Mouse (Mus musculus) heart, embryonic 14.5 days (tissue): ENCODE measurements around the gene Atp6v0e. TPM values are rescaled to one million over a fixed set of nuclear protein-coding genes. Genes with fewer than 3 reads are reported as not detected.

Source experiments
- ATAC-seq: fragments of 200-750 bp; cut with Nextera tagmentation; 2 replicates; pipeline ENCODE4 v1.8.0; 2017; ENCODE audit warnings: low read depth, moderate TSS enrichment; ENCODE audit not compliant: insufficient number of reproducible peaks, insufficient read depth, low FRiP score
- H3K27ac ChIP-seq, 2 experiments: fragments of 200-500 bp in 1 of 2; fragments of 300-500 bp in 1 of 2; sonication (generic) in 1 of 2; replicated peaks in 1 of 2; 2 replicates each; pipeline ENCODE4 v1.5.1; 2012 to 2014; ENCODE audit warnings: low read depth in 2 of 2, low read length in 2 of 2, control low read depth in 1 of 2, mild to moderate bottlenecking in 1 of 2, mixed read lengths in 1 of 2; ENCODE audit not compliant: control insufficient read depth in 1 of 2, insufficient read depth in 1 of 2
- H3K27me3 ChIP-seq: fragments of 300-500 bp; sonication (generic); 2 replicates; pipeline ENCODE4 v1.6.1; 2014; ENCODE audit warnings: mild to moderate bottlenecking, low read length, control low read depth; ENCODE audit not compliant: control insufficient read depth, insufficient read depth
- H3K36me3 ChIP-seq: fragments of 300-500 bp; sonication (generic); 2 replicates; pipeline ENCODE4 v1.6.1; 2014; ENCODE audit warnings: mild to moderate bottlenecking, control low read depth, low read length, mixed read lengths; ENCODE audit not compliant: control insufficient read depth, insufficient read depth
- H3K4me1 ChIP-seq, 2 experiments: fragments of 200-500 bp in 1 of 2; fragments of 300-500 bp in 1 of 2; sonication (generic) in 1 of 2; 2 replicates each; pipeline ENCODE4 v1.6.1; 2012 to 2014; ENCODE audit warnings: low read length in 2 of 2, control low read depth in 1 of 2, mixed read lengths in 1 of 2; ENCODE audit not compliant: control insufficient read depth in 2 of 2, insufficient read depth in 2 of 2
- H3K4me2 ChIP-seq: fragments of 300-500 bp; sonication (generic); 2 replicates; pipeline ENCODE4 v1.6.1; 2014; ENCODE audit warnings: mild to moderate bottlenecking, low read length
- H3K4me3 ChIP-seq, 2 experiments: fragments of 200-500 bp in 1 of 2; fragments of 300-500 bp in 1 of 2; sonication (generic) in 1 of 2; 2 replicates each; pipeline ENCODE4 v1.5.1; 2012 to 2014; ENCODE audit warnings: low read length in 2 of 2, mild to moderate bottlenecking in 2 of 2, control low read depth in 1 of 2, low read depth in 1 of 2, moderate library complexity in 1 of 2; ENCODE audit not compliant: control insufficient read depth in 1 of 2, insufficient read depth in 1 of 2
- H3K9ac ChIP-seq: fragments of 300-500 bp; sonication (generic); 2 replicates; pipeline ENCODE4 v1.6.1; 2014; ENCODE audit warnings: mild to moderate bottlenecking, low read length
- H3K9me3 ChIP-seq: fragments of 300-500 bp; sonication (generic); 2 replicates; pipeline ENCODE4 v1.6.1; 2016; ENCODE audit warnings: low read length, control low read depth; ENCODE audit not compliant: control insufficient read depth
- WGBS: fragments of 180-500 bp; shearing (Covaris S2); extraction: QIAGEN DNeasy Blood & Tissue Kit; methylation state at CpG from one replicate; pipeline ENCODE4 v1.1.7; 2014; 5-methylcytosine and 5-hydroxymethylcytosine counted together
- polyA plus RNA-seq: library from polyadenylated mRNA; unstranded; fragments of >200 nt; fragmentation: Nextera tagmentation; extraction: Ambion mirVana; gene quantifications from 2 replicates; pipeline ENCODE4 v1.2.1, GENCODE M21; 2014

The Atp6v0e gene
- polyA plus RNA-seq: 227 and 228 TPM in 2 replicates

DNA sequence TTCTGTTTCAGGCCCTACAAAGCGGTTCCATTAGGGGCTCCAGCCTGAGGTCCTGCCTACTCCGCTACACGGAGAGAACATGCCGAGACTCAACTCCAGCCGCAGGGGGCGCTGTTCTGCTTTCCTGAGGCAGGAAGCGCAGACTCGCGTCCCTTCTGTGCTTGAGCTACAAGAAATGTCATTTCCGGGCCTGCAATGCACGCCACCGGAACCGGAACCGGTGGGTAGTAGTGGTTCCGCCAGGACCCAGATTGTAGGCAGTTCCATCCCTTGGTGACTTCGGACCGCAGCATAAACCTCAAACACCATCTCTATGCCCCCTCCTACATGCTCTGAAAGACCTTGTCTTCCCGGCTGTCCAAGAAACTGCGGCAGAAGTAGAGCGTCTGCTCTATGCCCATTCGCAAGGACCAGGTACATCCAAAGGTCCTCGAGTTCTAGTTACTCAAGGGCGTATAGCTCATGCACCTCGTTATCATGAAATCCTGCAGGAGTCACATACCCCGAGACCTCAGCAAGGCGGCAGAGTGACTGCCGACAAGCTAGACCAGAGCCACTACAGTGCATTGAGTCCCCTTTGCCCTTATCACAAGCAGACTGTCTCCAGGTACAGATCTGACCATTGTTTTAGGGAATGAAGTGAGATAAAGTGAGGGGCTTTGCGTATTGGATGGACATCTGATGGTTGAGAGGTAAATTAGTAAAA, at the start of gene Atp6v0e:
Gene Atp6v0e (plus strand): TSS at position 254 of the 706 bp plus-strand sequence.
- ATAC-seq: peak; percentile 60
- Histone ChIP-seq H3K9me3 (no peaks in the 10 kb centered on the region), H3K4me3 (peak within 1 kb of the TSS; percentile 69 to 77), H3K27ac (peak within 1 kb of the TSS; percentile 15 to 20; a peak in 2 of 4 replicates), H3K36me3 (no peaks in the 10 kb centered on the region), H3K9ac (peak within 1 kb of the TSS; percentile 75), H3K27me3 (no peaks in the 10 kb centered on the region), H3K4me1 (peaks cover 10 to 17% of the 10 kb centered on the region in 2 experiments), H3K4me2 (peak within 1 kb of the TSS; percentile 90)
- WGBS: 1% methylated on average over 28 of the region's 28 CpGs

DNA sequence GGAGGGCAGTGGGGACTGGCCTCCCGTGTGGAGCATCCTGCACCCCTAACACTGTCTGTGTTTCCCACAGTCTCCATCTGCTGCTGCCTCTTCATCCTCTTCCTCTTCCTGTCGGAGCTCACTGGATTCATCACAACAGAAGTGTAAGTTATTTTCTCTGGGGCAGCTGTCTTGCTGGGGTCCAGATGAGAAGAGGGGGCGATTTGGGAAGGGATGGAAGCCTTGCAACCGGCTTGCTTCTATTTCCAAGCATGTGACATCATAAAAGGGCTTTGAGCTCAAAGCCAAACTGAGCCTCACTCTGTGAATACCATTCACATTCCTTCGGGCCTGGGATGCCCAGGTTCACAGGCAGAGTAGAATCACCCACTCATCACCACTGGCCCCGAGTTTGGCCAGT, 48.7 kb upstream of the Atp6v0e start:
- Histone ChIP-seq H3K27me3 (no peaks in the 10 kb centered on the region), H3K36me3 (peaks cover 65% of the 10 kb centered on the region), H3K27ac (peak overlapping the region; percentile 16 to 71; a peak in 3 of 4 replicates), H3K9me3 (no peaks in the 10 kb centered on the region), H3K4me1 (peaks cover 32 to 53% of the 10 kb centered on the region in 2 experiments), H3K4me3 (no peak overlapping the region), H3K4me2 (no peak overlapping the region), H3K9ac (peak overlapping the region; percentile 21; the same call in 1 of the 2 replicates)
- 47% methylated on average over 6 of the region's 6 CpGs for WGBS
- ATAC-seq: no peak

DNA sequence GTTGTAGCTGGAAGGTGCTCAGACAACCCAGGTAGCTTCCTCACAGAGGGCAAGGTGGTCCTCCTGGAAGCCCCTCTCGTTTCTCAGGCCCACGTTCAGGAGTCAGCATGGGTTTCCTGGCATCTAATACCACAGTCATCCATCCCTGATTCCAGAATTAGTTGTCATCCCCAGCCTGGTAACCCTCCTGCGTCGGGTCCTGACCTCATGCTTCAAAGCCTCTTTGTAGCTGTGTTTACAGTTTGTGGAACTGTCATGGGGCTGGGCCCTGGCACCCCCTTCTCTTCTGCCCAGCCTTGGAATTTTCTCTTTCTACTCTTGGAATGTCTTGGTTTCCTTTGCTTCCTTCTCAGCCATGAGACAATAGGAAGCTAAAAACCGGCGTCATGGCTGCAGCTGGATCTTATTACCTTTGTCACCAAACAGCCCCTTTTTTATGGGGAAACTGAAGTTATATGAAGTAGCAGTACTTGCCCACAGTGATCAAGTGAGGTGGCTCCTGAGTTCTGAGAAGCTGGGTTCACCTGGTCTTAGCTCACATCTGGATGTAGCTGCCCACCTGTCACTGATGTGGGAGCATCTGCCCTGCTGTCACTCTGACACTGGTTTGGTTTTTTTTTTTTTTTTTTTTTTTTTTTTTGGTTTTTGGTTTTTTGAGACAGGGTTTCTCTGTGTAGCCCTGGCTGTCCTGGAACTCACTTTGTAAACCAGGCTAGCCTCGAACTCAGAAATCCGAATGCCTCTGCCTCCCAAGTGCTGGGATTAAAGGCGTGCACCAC, 48.1 kb upstream of the Atp6v0e start:
- H3K9me3 ChIP-seq: no peaks in the 10 kb centered on the region
- H3K4me2 ChIP-seq: no peak overlapping the region
- 81% methylated on average over 9 of the region's 9 CpGs for WGBS
- no peak overlapping the region for H3K4me3 ChIP-seq
- ATAC-seq: no peak
- H3K27ac ChIP-seq: peak overlapping the region; percentile 16 to 71; a peak in 3 of 4 replicates
- H3K4me1 ChIP-seq: peaks cover 32 to 49% of the 10 kb centered on the region in 2 experiments
- H3K9ac ChIP-seq: 0 out of 2 replicates have a peak overlapping the region, but pooled peaks have one; percentile 16
- H3K27me3 ChIP-seq: no peaks in the 10 kb centered on the region
- peaks cover 62% of the 10 kb centered on the region for H3K36me3 ChIP-seq

DNA sequence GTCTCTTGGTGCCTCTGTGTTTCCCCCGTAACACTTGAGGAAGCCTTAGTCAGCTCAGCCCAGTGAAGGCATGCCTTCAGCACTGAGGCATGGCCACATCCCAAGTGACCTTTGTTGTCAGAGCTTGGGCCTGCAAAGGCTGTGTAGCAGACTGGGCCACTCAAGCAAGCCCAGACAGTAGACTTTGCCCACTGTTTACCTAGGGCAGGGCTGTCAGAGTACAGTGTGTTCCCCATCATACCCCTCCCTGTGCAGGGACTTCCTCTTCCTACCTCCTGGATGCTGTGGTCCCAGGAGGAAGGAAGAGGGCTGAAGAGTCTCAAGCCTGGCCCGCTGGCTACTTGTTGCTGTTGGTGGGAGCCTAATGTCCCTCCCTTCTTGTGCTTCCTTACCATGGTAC, 46.3 kb upstream of the Atp6v0e start:
- Histone ChIP-seq H3K9ac (no peak overlapping the region; the same call in 1 of the 2 replicates), H3K9me3 (no peaks in the 10 kb centered on the region), H3K27me3 (no peaks in the 10 kb centered on the region), H3K36me3 (peaks cover 59% of the 10 kb centered on the region), H3K4me2 (no peak overlapping the region), H3K4me1 (peaks cover 22 to 39% of the 10 kb centered on the region in 2 experiments), H3K27ac (peak overlapping the region; percentile 5 to 18; a peak in 1 of 4 replicates), H3K4me3 (no peak overlapping the region)
- WGBS: 66% methylated on average over 2 of the region's 2 CpGs
- no peak for ATAC-seq

DNA sequence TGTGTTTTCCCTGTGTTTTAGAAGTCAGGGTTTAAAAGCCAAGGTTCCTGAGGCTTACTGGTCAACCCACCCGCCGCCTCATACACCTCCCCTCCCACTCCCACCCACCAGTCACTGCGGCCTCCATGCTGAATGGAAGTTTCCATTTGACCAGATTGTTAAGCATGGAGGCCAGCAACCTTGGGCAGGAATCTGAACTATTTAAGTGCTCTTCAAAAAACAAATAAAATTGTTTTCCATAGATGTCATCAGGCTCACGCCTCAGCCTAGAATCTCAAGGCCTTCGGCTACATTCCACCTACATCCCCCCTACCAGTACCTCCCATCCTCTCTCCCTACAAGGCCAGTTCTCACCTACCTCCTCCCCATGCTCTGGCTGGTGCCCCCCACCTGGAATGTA, 44.5 kb upstream of the Atp6v0e start:
- peaks cover 14 to 37% of the 10 kb centered on the region in 2 experiments for H3K4me1 ChIP-seq
- WGBS: 67% methylated on average over 5 of the region's 5 CpGs
- no peak overlapping the region for H3K9ac ChIP-seq
- no peak overlapping the region for H3K4me2 ChIP-seq
- H3K36me3 ChIP-seq: peaks cover 62% of the 10 kb centered on the region
- H3K27me3 ChIP-seq: no peaks in the 10 kb centered on the region
- no peaks in the 10 kb centered on the region for H3K9me3 ChIP-seq
- no peak for ATAC-seq
- no peak overlapping the region for H3K4me3 ChIP-seq
- no peak overlapping the region for H3K27ac ChIP-seq

DNA sequence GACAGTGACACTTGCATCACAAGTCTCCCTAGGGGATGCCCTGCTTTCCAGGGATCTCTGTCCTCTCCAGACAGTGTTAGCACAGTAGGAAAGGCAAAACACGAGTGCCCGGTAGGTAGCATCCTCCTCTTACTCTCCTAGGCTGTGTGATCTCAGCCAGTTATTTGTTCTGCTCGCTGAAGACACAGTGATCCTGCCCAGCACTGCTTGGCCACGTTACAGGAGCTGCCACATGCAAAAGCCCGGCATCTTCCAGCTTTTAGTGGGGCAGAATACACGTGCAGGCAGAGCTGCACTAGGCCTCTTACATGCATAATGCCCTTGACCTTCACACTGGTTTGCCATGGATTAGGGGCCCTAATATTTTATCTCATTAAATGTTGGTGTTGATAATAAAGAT, 43.5 kb upstream of the Atp6v0e start:
- Histone ChIP-seq H3K36me3 (peaks cover 65% of the 10 kb centered on the region), H3K27ac (no peak overlapping the region), H3K9me3 (no peaks in the 10 kb centered on the region), H3K4me3 (no peak overlapping the region), H3K4me2 (no peak overlapping the region), H3K4me1 (peaks cover 6 to 29% of the 10 kb centered on the region in 2 experiments; a peak in 3 of 4 replicates), H3K27me3 (no peaks in the 10 kb centered on the region), H3K9ac (no peak overlapping the region)
- no peak for ATAC-seq
- WGBS: 86% methylated on average over 6 of the region's 6 CpGs

DNA sequence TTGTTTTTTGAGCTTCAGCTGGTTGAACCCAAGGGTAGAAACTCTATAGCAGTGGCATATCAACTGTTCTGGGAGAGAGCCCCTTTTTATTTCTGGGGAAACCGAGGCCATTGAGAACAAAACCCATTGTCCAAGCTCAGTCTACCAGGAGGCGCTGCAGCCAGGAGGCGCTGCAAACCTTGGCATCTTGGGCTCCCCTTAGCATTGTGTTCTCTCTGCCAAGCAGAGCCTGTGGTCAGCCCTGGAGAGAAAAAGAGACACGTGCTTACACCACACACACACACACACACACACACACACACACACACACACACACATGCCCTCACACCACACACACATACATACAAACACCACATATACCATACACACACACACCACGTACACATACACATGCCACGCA, 42.7 kb upstream of the Atp6v0e start:
- Histone ChIP-seq H3K27ac (0 out of 4 replicates have a peak overlapping the region, but pooled peaks of 1 of the 2 experiments have one; percentile 46), H3K9me3 (no peaks in the 10 kb centered on the region), H3K4me1 (peaks cover 4 to 26% of the 10 kb centered on the region in 2 experiments; a peak in 2 of 4 replicates), H3K27me3 (no peaks in the 10 kb centered on the region), H3K36me3 (peaks cover 67% of the 10 kb centered on the region), H3K9ac (no peak overlapping the region), H3K4me2 (no peak overlapping the region), H3K4me3 (no peak overlapping the region)
- whole genome bisulfite sequencing: 92% methylated on average over 6 of the region's 6 CpGs
- ATAC-seq: no peak
